Mouse (Mus musculus) forebrain, embryonic 16.5 days (tissue): ENCODE measurements around the gene Elavl3. TPM values are rescaled to one million over a fixed set of nuclear protein-coding genes. Genes with fewer than 3 reads are reported as not detected.

ENCODE experiments used
- ATAC-seq: fragments of 200-750 bp; cut with Nextera tagmentation; 2 replicates; pipeline ENCODE4 v1.8.0; 2017; ENCODE audit warnings: mild to moderate bottlenecking, moderate library complexity
- H3K27ac ChIP-seq: fragments of 300-500 bp; sonication (generic); 2 replicates; pipeline ENCODE4 v1.5.1; 2014; ENCODE audit warnings: low read length, control low read depth
- H3K27me3 ChIP-seq: fragments of 300-500 bp; sonication (generic); replicated peaks from 2 replicates; pipeline ENCODE4 v1.6.1; 2014; ENCODE audit warnings: low read length; ENCODE audit not compliant: control insufficient read depth, insufficient read depth
- H3K36me3 ChIP-seq: fragments of 300-500 bp; sonication (generic); 2 replicates; pipeline ENCODE4 v1.6.1; 2014; ENCODE audit not compliant: control insufficient read depth, insufficient read depth
- H3K4me1 ChIP-seq: fragments of 300-500 bp; sonication (generic); replicated peaks from 2 replicates; pipeline ENCODE4 v1.6.1; 2014; ENCODE audit warnings: low read length; ENCODE audit not compliant: control insufficient read depth, insufficient read depth
- H3K4me2 ChIP-seq: fragments of 300-500 bp; sonication (generic); 2 replicates; pipeline ENCODE4 v1.6.1; 2014; ENCODE audit warnings: mild to moderate bottlenecking, low read length, control low read depth
- H3K4me3 ChIP-seq: fragments of 300-500 bp; sonication (generic); replicated peaks from 2 replicates; pipeline ENCODE4 v1.5.1; 2014; ENCODE audit warnings: mild to moderate bottlenecking, low read length, control low read depth
- H3K9ac ChIP-seq: fragments of 300-500 bp; sonication (generic); replicated peaks from 2 replicates; pipeline ENCODE4 v1.6.1; 2014; ENCODE audit warnings: low read depth, low read length, control low read depth
- H3K9me3 ChIP-seq: fragments of 300-500 bp; sonication (generic); 2 replicates; pipeline ENCODE4 v1.6.1; 2016; ENCODE audit warnings: low read length; ENCODE audit not compliant: control insufficient read depth
- WGBS: fragments of 180-500 bp; shearing (Covaris S2); extraction: QIAGEN DNeasy Blood & Tissue Kit; methylation state at CpG from one replicate; pipeline ENCODE4 v1.1.7; 2014; 5-methylcytosine and 5-hydroxymethylcytosine counted together
- polyA plus RNA-seq: library from polyadenylated mRNA; unstranded; fragments of >200 nt; fragmentation: Nextera tagmentation; extraction: Ambion mirVana; gene quantifications from 2 replicates; pipeline ENCODE4 v1.2.1, GENCODE M21; 2015

Elavl3 gene
- polyA plus RNA-seq, 1 experiment from 2014 or later: 101 TPM

DNA sequence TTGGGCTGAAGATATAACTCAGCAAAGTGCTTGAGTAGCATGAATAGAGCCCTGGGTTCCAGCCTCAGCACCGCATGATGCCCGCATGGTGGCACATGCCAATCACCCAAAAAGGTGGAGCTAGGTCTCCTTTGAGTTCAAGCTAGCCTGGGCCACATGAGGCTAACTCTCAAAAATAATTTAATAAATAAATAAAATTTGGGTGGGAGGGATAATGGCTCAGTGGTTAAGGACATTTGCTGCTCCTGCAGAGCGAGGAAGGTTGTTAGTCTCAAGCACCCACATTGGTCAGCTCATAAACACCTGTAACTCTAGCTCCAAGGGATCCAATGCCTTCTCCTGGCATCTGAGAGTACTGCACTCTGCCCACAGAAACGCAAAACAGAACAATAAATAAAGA, 50.2 kb downstream of the Elavl3 start:
- 82% methylated on average over 4 of the region's 4 CpGs for WGBS
- Histone ChIP-seq H3K9me3 (no peaks in the 10 kb centered on the region), H3K27me3 (no peaks in the 10 kb centered on the region), H3K9ac (no peak overlapping the region), H3K4me3 (no peak overlapping the region), H3K4me1 (peaks cover 32% of the 10 kb centered on the region), H3K4me2 (peak overlapping the region; percentile 59; the same call in 1 of the 2 replicates), H3K36me3 (peaks cover 11% of the 10 kb centered on the region), H3K27ac (no peak overlapping the region)
- ATAC-seq: no peak

DNA sequence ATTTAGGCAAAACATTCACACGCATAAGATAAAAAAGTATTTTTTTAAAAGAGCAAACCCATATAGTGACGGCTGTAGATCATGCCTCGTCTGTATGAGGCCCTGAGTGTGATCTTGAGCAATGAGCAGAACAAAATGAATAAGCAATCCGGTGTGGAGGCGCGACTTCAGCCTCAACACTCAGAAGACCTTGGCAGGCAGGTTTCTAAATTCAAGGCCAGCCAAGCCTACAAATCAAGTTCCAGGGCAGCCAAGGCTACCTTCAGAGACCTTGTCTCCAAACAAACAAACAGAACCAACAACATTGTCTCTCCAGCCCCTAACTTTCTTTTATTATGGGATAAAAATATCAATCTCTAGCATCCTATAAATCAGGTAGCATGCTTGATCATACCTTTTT, 51.5 kb downstream of the Elavl3 start:
- H3K27ac ChIP-seq: no peak overlapping the region

DNA sequence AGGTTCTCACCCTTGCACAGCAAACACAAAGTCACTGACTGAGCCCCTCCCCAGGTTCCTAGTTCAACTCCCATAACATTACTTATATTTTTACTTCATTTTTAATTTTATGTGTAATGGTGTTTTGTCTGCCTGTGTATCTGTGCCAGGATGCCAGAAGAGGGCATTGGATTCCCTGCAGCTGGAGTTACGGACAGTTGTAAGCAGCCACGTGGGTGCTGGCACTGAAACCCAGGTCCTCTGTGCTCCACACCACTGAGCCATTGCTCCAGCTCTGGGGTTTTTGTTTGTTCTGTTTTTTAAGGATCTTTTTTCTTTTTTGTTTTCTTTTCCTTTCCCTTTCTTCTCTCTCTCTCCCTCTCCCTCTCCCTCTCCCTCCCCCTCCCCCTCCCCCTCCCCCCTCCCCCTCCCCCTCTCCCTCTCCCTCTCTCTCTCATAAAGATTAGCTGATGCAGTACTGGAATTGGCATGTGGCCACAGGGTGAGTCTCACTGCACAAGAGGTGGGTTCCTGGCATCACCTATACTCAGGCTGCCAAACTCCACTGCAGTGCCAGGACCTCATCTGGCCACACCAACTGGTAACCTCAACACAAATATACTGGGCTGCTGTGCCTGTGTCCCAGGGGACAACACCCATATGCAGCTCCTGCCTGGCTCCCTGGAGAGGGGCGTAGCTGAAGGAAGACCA, 55.5 kb downstream of the Elavl3 start:
- Histone ChIP-seq H3K27me3 (peaks cover 1% of the 10 kb centered on the region), H3K9ac (no peak overlapping the region), H3K4me1 (no peaks in the 10 kb centered on the region), H3K9me3 (no peaks in the 10 kb centered on the region), H3K4me3 (no peak overlapping the region), H3K4me2 (no peak overlapping the region), H3K36me3 (no peaks in the 10 kb centered on the region), H3K27ac (no peak overlapping the region)
- no peak for ATAC-seq
- 94% methylated on average over 3 of the region's 3 CpGs for WGBS

More for the DNA sequence above, 51.5 kb downstream of the Elavl3 start:
- Histone ChIP-seq H3K4me1 (peaks cover 26% of the 10 kb centered on the region), H3K27me3 (no peaks in the 10 kb centered on the region), H3K36me3 (peaks cover 3% of the 10 kb centered on the region; the same call in 1 of the 2 replicates), H3K4me2 (no peak overlapping the region), H3K9me3 (no peaks in the 10 kb centered on the region), H3K4me3 (no peak overlapping the region), H3K9ac (no peak overlapping the region)
- no peak for ATAC-seq
- WGBS: 93% methylated on average over 6 of the region's 6 CpGs

DNA sequence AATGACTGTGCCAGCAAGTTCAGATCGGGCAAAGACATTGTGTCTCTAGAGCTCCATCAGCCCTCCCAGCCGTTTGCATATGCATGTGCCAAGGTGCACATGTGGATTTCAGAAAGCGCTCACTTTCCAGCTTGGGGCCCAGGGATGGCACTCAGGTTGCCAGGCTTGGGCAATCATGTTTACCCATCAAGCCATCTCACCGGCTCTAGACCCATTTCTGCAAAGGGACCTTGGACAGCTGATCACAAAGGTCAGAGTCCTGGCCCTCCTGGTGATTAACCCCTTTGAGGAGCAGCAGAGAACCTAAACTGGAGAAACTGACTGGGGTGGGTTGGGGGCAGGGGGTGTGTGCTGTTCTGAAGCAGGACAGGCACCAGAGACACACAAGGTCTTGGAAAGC, 59.6 kb downstream of the Elavl3 start:
- no peaks in the 10 kb centered on the region for H3K36me3 ChIP-seq
- 80% methylated on average over 4 of the region's 4 CpGs for WGBS
- H3K27me3 ChIP-seq: peaks cover 33% of the 10 kb centered on the region
- no peak overlapping the region for H3K4me3 ChIP-seq
- H3K4me2 ChIP-seq: no peak overlapping the region
- H3K9me3 ChIP-seq: no peaks in the 10 kb centered on the region
- H3K4me1 ChIP-seq: peaks cover 21% of the 10 kb centered on the region
- H3K9ac ChIP-seq: no peak overlapping the region
- no peak overlapping the region for H3K27ac ChIP-seq
- ATAC-seq: no peak

DNA sequence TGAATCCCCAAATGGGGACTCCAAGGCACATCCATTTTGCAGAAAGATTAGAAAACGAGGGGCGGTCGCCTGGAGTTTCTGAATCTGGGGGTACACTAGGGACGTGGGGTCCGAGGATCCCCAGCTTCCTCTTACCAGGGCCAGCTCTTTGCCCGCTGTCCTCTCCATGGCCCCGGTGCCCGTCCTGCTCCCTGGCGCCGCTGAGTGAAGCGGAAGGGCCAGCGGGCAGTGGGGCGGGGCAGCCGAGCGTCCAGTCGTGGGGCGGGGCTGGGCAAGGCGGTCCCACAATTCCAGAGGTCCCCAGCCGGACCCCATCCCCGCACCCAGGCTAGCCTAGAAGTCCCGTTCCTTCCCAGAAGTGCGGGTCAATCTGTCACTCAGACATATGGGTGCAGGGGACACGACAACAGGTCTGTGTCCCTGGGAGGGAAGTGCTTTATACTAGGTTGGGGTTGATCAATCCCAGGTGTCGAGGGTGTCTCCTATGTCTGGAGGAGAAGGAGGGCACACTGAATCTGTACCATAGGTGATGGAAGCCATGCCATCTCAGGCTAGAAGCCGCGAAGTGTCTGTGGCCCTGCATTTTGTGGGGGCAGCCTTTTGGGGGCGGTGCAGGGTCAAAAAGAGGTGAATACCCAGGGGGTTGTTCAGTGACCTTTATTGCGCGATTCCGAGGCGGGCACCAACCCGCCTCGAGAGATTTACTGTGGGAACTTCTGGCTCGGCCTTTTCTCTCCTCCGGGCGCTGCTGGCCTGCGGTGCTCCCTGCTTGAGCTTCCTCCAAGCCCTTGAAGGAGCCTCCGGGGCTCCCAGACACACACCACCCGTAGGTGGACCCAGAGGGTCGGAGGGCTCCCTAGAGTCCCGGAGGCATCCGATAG, 62.4 kb downstream of the Elavl3 start, which contains the start of gene Rgl3:
Gene Rgl3, minus strand, starts transcription at position 217 of the 881 bp plus-strand sequence.
- peak within 1 kb of the TSS; percentile 55 for H3K4me2 ChIP-seq
- H3K36me3 ChIP-seq: no peaks in the 10 kb centered on the region
- H3K27me3 ChIP-seq: peaks cover 42% of the 10 kb centered on the region
- H3K9ac ChIP-seq: peak within 1 kb of the TSS; percentile 44
- H3K27ac ChIP-seq: no peak within 1 kb of the TSS
- peaks cover 21% of the 10 kb centered on the region for H3K4me1 ChIP-seq
- under 1% methylated on average over 42 of the region's 42 CpGs for WGBS
- peak within 1 kb of the TSS; percentile 36 for H3K4me3 ChIP-seq
- peak; percentile 26; the same call in 1 of the 2 replicates for ATAC-seq
- no peaks in the 10 kb centered on the region for H3K9me3 ChIP-seq

DNA sequence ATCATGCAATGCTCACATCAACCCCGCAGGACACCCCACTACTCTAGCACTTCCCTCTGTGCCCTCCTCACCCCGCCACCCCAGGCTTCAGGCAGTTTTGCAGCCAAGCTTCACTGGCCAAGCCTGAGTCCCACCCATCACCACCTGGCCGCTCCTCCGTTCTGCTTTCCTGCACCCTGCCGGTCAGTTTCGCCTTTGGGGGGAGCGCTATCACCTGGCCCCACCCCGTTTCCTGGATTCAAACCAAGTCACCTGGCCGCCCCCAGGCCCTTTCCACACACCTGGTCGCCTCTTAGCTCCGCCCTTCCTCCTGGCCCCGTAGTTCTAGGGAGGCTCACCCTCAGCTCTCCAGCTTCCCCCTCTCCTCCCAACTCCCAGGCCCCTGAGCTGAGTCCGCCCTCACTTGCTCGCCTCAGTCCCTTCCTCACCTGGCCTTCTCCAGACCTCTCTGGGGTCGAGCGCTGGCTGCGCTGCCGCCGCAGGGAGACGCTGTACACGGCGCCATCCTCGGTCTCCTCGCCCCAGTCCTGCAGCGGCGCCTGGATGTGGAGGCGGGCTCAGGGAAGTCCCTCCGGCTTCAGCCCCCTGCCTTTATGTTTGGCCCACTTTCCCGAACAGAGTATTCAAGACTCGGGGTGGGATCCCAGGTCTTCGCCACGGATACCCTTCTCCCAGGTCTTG, 63.3 kb downstream of the Elavl3 start:
- Histone ChIP-seq H3K27me3 (peaks cover 42% of the 10 kb centered on the region), H3K4me1 (peaks cover 21% of the 10 kb centered on the region), H3K9ac (peak overlapping the region; percentile 44), H3K9me3 (no peaks in the 10 kb centered on the region), H3K27ac (no peak overlapping the region), H3K36me3 (no peaks in the 10 kb centered on the region), H3K4me3 (peak overlapping the region; percentile 36), H3K4me2 (peak overlapping the region; percentile 55)
- under 1% methylated on average over 32 of the region's 32 CpGs for WGBS
- ATAC-seq: peak; percentile 34; the same call in 1 of the 2 replicates

DNA sequence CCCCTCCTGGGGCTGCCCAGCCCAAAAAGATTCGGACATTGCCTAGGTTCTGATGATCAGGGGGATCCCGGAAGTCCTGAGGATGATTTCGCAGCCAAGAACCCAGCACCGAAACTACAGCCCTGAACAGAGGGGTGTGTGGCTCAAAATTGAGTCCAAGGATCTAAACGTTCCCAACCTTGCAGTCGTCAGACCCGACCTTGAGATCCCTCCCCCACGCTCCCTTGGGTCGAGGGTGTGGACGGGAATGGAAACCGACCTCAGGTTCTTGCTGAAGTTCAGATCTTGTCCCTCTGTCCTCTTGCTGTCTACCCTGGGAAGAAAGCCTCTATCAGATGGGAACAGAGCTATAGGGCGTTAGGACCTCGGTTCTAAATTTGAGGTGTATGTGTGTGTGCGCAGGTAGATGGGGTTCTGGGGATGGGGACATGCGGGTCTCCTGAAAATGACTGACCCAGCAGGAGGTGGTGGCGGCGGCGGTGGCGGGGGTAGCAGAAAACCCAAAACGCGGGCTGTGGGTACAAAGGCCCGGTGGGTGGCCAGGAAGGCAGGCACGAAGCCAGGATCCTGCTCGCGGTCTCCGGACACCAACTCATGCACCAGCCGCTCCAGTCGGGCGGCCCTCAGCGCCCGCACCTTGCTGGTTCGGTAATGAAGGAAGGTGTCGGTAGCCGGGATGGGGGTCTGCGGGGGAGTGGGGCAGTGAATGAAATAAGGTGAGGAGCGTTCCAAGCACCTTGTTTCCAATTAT, 64.1 kb downstream of the Elavl3 start:
- Histone ChIP-seq H3K9me3 (no peaks in the 10 kb centered on the region), H3K27me3 (peaks cover 42% of the 10 kb centered on the region), H3K4me2 (peak overlapping the region; percentile 55), H3K36me3 (no peaks in the 10 kb centered on the region), H3K9ac (no peak overlapping the region), H3K27ac (no peak overlapping the region), H3K4me3 (no peak overlapping the region), H3K4me1 (peaks cover 21% of the 10 kb centered on the region)
- 9% methylated on average over 36 of the region's 36 CpGs for WGBS
- no peak for ATAC-seq

DNA sequence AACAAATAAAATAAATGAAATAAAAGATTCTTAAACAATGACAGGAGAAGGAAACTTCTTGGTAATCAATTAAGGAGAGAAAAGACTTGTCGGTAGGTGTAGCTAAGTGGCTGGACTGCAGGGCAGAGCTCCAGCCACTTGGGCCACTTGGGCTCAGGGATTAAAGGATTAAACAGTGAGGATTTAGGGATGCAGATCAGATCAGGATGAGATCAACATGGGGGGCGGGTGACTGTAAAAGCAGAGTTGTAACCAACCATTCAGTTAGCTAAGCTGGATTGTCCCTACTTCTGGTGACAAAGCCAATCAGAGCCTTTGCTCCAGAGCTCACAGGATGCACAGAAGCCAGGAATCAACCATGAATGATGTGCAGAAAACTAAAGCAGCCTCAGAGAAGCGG, 67.9 kb downstream of the Elavl3 start:
- 6% methylated on average over 3 of the region's 3 CpGs for WGBS
- Histone ChIP-seq H3K9ac (no peak overlapping the region), H3K4me2 (no peak overlapping the region), H3K9me3 (no peaks in the 10 kb centered on the region), H3K27ac (no peak overlapping the region), H3K27me3 (peaks cover 22% of the 10 kb centered on the region), H3K4me1 (peaks cover 11% of the 10 kb centered on the region), H3K4me3 (no peak overlapping the region), H3K36me3 (no peaks in the 10 kb centered on the region)
- no peak for ATAC-seq
